Mouse (Mus musculus) kidney, postnatal 0 days (tissue): ENCODE measurements around the gene Gm20388. TPM values are rescaled to one million over a fixed set of nuclear protein-coding genes. Genes with fewer than 3 reads are reported as not detected.

Experiments
- ATAC-seq: fragments of 200-750 bp; cut with Nextera tagmentation; replicated peaks from 2 replicates; pipeline ENCODE4 v1.8.0; 2017; ENCODE audit warnings: low read depth, moderate number of reproducible peaks, moderate TSS enrichment, moderate library complexity; ENCODE audit not compliant: low FRiP score
- DNase-seq: peaks from one replicate; pipeline ENCODE4 v3.0.0-alpha.2; 2016; ENCODE audit warnings: low spot score
- H3K27ac ChIP-seq: fragments of 300-500 bp; sonication (generic); 2 replicates; pipeline ENCODE4 v1.5.1; 2014; ENCODE audit warnings: mild to moderate bottlenecking
- H3K27me3 ChIP-seq: fragments of 300-500 bp; sonication (generic); 2 replicates; pipeline ENCODE4 v1.6.1; 2014; ENCODE audit warnings: low read length, mixed read lengths; ENCODE audit not compliant: insufficient read depth
- H3K36me3 ChIP-seq: fragments of 300-500 bp; sonication (generic); 2 replicates; pipeline ENCODE4 v1.6.1; 2014; ENCODE audit warnings: low read length, mixed read lengths; ENCODE audit not compliant: insufficient read depth
- H3K4me1 ChIP-seq: fragments of 300-500 bp; sonication (generic); replicated peaks from 2 replicates; pipeline ENCODE4 v1.6.1; 2014; ENCODE audit warnings: antibody characterized with exemption, low read length, mixed read lengths; ENCODE audit not compliant: insufficient read depth
- H3K4me2 ChIP-seq: fragments of 300-500 bp; sonication (generic); 2 replicates; pipeline ENCODE4 v1.6.1; 2014; ENCODE audit warnings: mild to moderate bottlenecking, low read length, moderate library complexity, mixed read lengths
- H3K4me3 ChIP-seq: fragments of 300-500 bp; sonication (generic); replicated peaks from 2 replicates; pipeline ENCODE4 v1.5.1; 2014; ENCODE audit warnings: low read depth, low read length
- H3K9ac ChIP-seq: fragments of 300-500 bp; sonication (generic); 2 replicates; pipeline ENCODE4 v1.6.1; 2014; ENCODE audit warnings: low read depth, low read length
- H3K9me3 ChIP-seq: fragments of 300-500 bp; sonication (generic); replicated peaks from 2 replicates; pipeline ENCODE4 v1.6.1; 2016; ENCODE audit warnings: low read length, inconsistent platforms, mixed read lengths
- CTCF ChIP-seq: IDR thresholded peaks from 2 replicates; pipeline ENCODE4 v1.5.1; 2016; ENCODE audit warnings: antibody characterized with exemption, low read depth, mild to moderate bottlenecking, moderate library complexity
- WGBS: fragments of 180-500 bp; shearing (Covaris S2); extraction: QIAGEN DNeasy Blood & Tissue Kit; methylation state at CpG from one replicate; pipeline ENCODE4 v1.1.7; 2014; 5-methylcytosine and 5-hydroxymethylcytosine counted together
- polyA plus RNA-seq: library from polyadenylated mRNA; unstranded; fragments of >200 nt; fragmentation: Nextera tagmentation; extraction: Ambion mirVana; gene quantifications from 2 replicates; pipeline ENCODE4 v1.2.1, GENCODE M21; 2015

The Gm20388 gene
- polyA plus RNA-seq, 1 experiment from 2014 or later: not detected

- H3K27me3 ChIP-seq: no peaks in the 10 kb centered on the region
- H3K4me3 ChIP-seq: no peak overlapping the region
- DNase-seq (no peak), ATAC-seq (peak; percentile 69)
- H3K27ac ChIP-seq: no peak overlapping the region
- H3K9ac ChIP-seq: no peak overlapping the region
- no peaks in the 10 kb centered on the region for H3K9me3 ChIP-seq
- WGBS: 86% methylated on average over 1 of the region's 1 CpGs
- H3K4me2 ChIP-seq: no peak overlapping the region
- H3K36me3 ChIP-seq: 0 out of 2 replicates have a peak, but pooled peaks cover 5% of the 10 kb centered on the region
- TF ChIP-seq CTCF: no peak
- H3K4me1 ChIP-seq: no peaks in the 10 kb centered on the region
These were observed 4062.9 kb downstream of the Gm20388 start for GRCm38 (mm10) chr8:123973495-123973894.

GRCm38 (mm10) chr8:123977499-123977898 is 4066.9 kb downstream of the Gm20388 start:
- H3K4me1 ChIP-seq: no peaks in the 10 kb centered on the region
- H3K27ac ChIP-seq: no peak overlapping the region
- ATAC-seq (no peak), DNase-seq (no peak)
- H3K4me2 ChIP-seq: no peak overlapping the region
- no peak for TF ChIP-seq CTCF
- no peaks in the 10 kb centered on the region for H3K36me3 ChIP-seq
- WGBS: 88% methylated on average over 4 of the region's 4 CpGs
- H3K27me3 ChIP-seq: no peaks in the 10 kb centered on the region
- H3K4me3 ChIP-seq: no peak overlapping the region
- no peak overlapping the region for H3K9ac ChIP-seq
- no peaks in the 10 kb centered on the region for H3K9me3 ChIP-seq

GRCm38 (mm10) chr8:123978166-123978838 is 4067.7 kb downstream of the Gm20388 start:
- peak; percentile 49 for DNase-seq

GRCm38 (mm10) chr8:123978926-123979325 is 4068.3 kb downstream of the Gm20388 start:
- Histone ChIP-seq H3K36me3 (no peaks in the 10 kb centered on the region), H3K4me1 (no peaks in the 10 kb centered on the region), H3K27ac (no peak overlapping the region), H3K4me2 (no peak overlapping the region), H3K9ac (no peak overlapping the region), H3K27me3 (no peaks in the 10 kb centered on the region), H3K9me3 (no peaks in the 10 kb centered on the region), H3K4me3 (no peak overlapping the region)
- ATAC-seq (no peak), DNase-seq (no peak)
- WGBS: 79% methylated on average over 8 of the region's 8 CpGs
- TF ChIP-seq CTCF: no peak

More at GRCm38 (mm10) chr8:123978166-123978838, 4067.7 kb downstream of the Gm20388 start:
- no peak overlapping the region for H3K4me3 ChIP-seq
- H3K9me3 ChIP-seq: no peaks in the 10 kb centered on the region
- no peak for TF ChIP-seq CTCF
- no peak for ATAC-seq
- H3K4me2 ChIP-seq: no peak overlapping the region
- 58% methylated on average over 14 of the region's 14 CpGs for WGBS
- H3K36me3 ChIP-seq: no peaks in the 10 kb centered on the region
- no peaks in the 10 kb centered on the region for H3K4me1 ChIP-seq
- H3K9ac ChIP-seq: 0 out of 2 replicates have a peak overlapping the region, but pooled peaks have one; percentile 27
- no peak overlapping the region for H3K27ac ChIP-seq
- H3K27me3 ChIP-seq: no peaks in the 10 kb centered on the region

GRCm38 (mm10) chr8:123980239-123980638 is 4069.6 kb downstream of the Gm20388 start:
- Histone ChIP-seq H3K4me3 (no peak overlapping the region), H3K4me2 (no peak overlapping the region)
- no peak for TF ChIP-seq CTCF

GRCm38 (mm10) chr8:123981674-123982073 is 4071.0 kb downstream of the Gm20388 start:
- Histone ChIP-seq H3K4me2 (peak overlapping the region; percentile 97), H3K4me3 (peak overlapping the region; percentile 1; the same call in 1 of the 2 replicates), H3K36me3 (no peaks in the 10 kb centered on the region), H3K4me1 (no peaks in the 10 kb centered on the region), H3K9ac (no peak overlapping the region), H3K27ac (no peak overlapping the region), H3K27me3 (no peaks in the 10 kb centered on the region), H3K9me3 (no peaks in the 10 kb centered on the region)
- TF ChIP-seq CTCF: no peak
- WGBS: 27% methylated on average over 4 of the region's 4 CpGs
- DNase-seq (peak; percentile 14), ATAC-seq (no peak)

More at GRCm38 (mm10) chr8:123980239-123980638, 4069.6 kb downstream of the Gm20388 start:
- no peak overlapping the region for H3K27ac ChIP-seq
- no peak overlapping the region for H3K9ac ChIP-seq
- DNase-seq: no peak
- WGBS: 66% methylated on average over 4 of the region's 4 CpGs
- ATAC-seq: no peak
- no peaks in the 10 kb centered on the region for H3K36me3 ChIP-seq
- no peaks in the 10 kb centered on the region for H3K4me1 ChIP-seq
- H3K27me3 ChIP-seq: no peaks in the 10 kb centered on the region
- no peaks in the 10 kb centered on the region for H3K9me3 ChIP-seq
